23 mouse cellular contexts compared by ENCODE assay signal in the genomic region with DNA sequence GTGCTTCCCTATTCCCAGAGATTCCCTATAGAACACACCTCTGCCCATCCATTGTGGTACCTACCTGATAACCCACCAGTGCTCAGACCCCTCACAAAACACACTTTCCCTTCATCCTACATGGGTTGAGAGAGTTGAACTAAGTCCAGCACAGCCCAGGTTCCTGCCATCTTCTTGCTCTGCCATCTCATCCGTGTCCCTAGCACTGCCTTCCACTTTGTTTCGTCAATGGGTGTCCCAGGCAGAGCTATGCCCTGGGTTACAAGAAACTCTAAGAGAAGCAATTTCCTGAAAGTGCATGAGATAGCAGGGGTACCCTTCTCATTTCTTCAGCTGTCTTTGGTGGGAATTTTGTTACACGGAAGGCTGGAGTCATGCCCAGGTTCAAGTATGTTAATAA. TPM values are rescaled to one million over a fixed set of nuclear protein-coding genes. Genes with fewer than 3 reads are reported as not detected.
DNase-seq lines count a peak whose midpoint lies in the region; ATAC-seq lines count a peak whose summit lies in the region.
"Had no signal": no experiment of that assay in that cellular context is flagged by ENCODE, and none has a peak within 500 bp of the region (broad histone marks: within the 10 kb centered on the region; RNA-seq: fewer than 3 reads in every experiment).

No protein-coding gene starts in this region.

- intact Hi-C loops in heart, postnatal 14 days (cut with DNase I) = no loop called here

- DNase-seq in cerebellum, postnatal 25 days = peak; percentile 16 to 20
- DNase-seq in cerebellum, adult 8-10 months = no peak
- DNase-seq in heart, postnatal 14 days = no peak
- peak; percentile 3 for DNase-seq in midbrain, embryonic 10.5 days (ENCODE audit: low spot score)
- DNase-seq: adrenal gland, postnatal 25 days; B cell, adult 2 months; thymus, postnatal 14 days had no signal

- H3K27ac ChIP-seq in heart, embryonic 11.5 days (ENCODE audit: low read depth, low read length) = peak overlapping the region; percentile 95
- H3K27ac ChIP-seq in midbrain, embryonic 10.5 days (replicated peaks) = no peak overlapping the region
- H3K27ac ChIP-seq in midbrain, embryonic 13.5 days = no peak overlapping the region
- H3K27ac ChIP-seq in heart, embryonic 16.5 days (ENCODE audit: low read length) = peak overlapping the region; percentile 97
- H3K27ac ChIP-seq in kidney, embryonic 14.5 days (ENCODE audit: low read depth, low read length) = no peak overlapping the region
- H3K27ac ChIP-seq: kidney, postnatal 0 days; liver, embryonic 12.5 days; stomach, embryonic 15.5 days had no signal

- no peak overlapping the region for H3K9ac ChIP-seq in heart, embryonic 11.5 days (ENCODE audit: low read depth, low read length)
- H3K9ac ChIP-seq in midbrain, embryonic 13.5 days (replicated peaks) = no peak overlapping the region
- no peak overlapping the region for H3K9ac ChIP-seq in heart, embryonic 16.5 days (ENCODE audit: low read length)
- H3K9ac ChIP-seq in kidney, embryonic 14.5 days (ENCODE audit: low read depth, low read length) = no peak overlapping the region
- H3K9ac ChIP-seq: hindbrain, embryonic 15.5 days; liver, embryonic 12.5 days; lung, embryonic 14.5 days; midbrain, embryonic 12.5 days; stomach, embryonic 15.5 days had no signal

- no peaks in the 10 kb centered on the region for H3K36me3 ChIP-seq in heart, embryonic 11.5 days (ENCODE audit: control insufficient read depth, insufficient read depth, low read length)
- no peaks in the 10 kb centered on the region for H3K36me3 ChIP-seq in midbrain, embryonic 10.5 days
- H3K36me3 ChIP-seq in midbrain, embryonic 13.5 days = no peaks in the 10 kb centered on the region
- no peaks in the 10 kb centered on the region for H3K36me3 ChIP-seq in heart, embryonic 16.5 days (ENCODE audit: control insufficient read depth, insufficient read depth)
- no peaks in the 10 kb centered on the region for H3K36me3 ChIP-seq in kidney, embryonic 14.5 days (ENCODE audit: control insufficient read depth, insufficient read depth, low read length)
- H3K36me3 ChIP-seq: hindbrain, embryonic 15.5 days; liver, embryonic 12.5 days; midbrain, embryonic 12.5 days; stomach, embryonic 15.5 days had no signal

- H3K4me2 ChIP-seq in heart, embryonic 11.5 days = no peak overlapping the region
- H3K4me2 ChIP-seq in midbrain, embryonic 13.5 days (replicated peaks) = no peak overlapping the region
- no peak overlapping the region for H3K4me2 ChIP-seq in heart, embryonic 16.5 days (ENCODE audit: low read depth, low read length)
- no peak overlapping the region for H3K4me2 ChIP-seq in kidney, embryonic 14.5 days (replicated peaks; ENCODE audit: low read depth, low read length)
- H3K4me2 ChIP-seq: hindbrain, embryonic 15.5 days; liver, embryonic 12.5 days; lung, embryonic 14.5 days; midbrain, embryonic 12.5 days; stomach, embryonic 15.5 days had no signal

- WGBS in heart, embryonic 11.5 days (ENCODE audit: insufficient replicate concordance) = 90% methylated on average over 3 of the region's 3 CpGs
- 93% methylated on average over 3 of the region's 3 CpGs for WGBS in midbrain, embryonic 10.5 days
- WGBS in midbrain, embryonic 13.5 days = 91% methylated on average over 3 of the region's 3 CpGs
- WGBS in heart, embryonic 16.5 days = 91% methylated on average over 3 of the region's 3 CpGs
- WGBS in kidney, embryonic 14.5 days = 95% methylated on average over 3 of the region's 3 CpGs

- H3K27me3 ChIP-seq in heart, embryonic 11.5 days (ENCODE audit: control insufficient read depth, insufficient read depth, low read length) = no peaks in the 10 kb centered on the region
- no peaks in the 10 kb centered on the region for H3K27me3 ChIP-seq in midbrain, embryonic 10.5 days (ENCODE audit: low read depth, poor library complexity, severe bottlenecking)
- H3K27me3 ChIP-seq in midbrain, embryonic 13.5 days = no peaks in the 10 kb centered on the region
- no peaks in the 10 kb centered on the region for H3K27me3 ChIP-seq in heart, embryonic 16.5 days (ENCODE audit: control insufficient read depth, insufficient read depth, low read length)
- no peaks in the 10 kb centered on the region for H3K27me3 ChIP-seq in kidney, embryonic 14.5 days (ENCODE audit: control insufficient read depth, insufficient read depth, low read length)
- H3K27me3 ChIP-seq: hindbrain, embryonic 15.5 days; liver, embryonic 12.5 days; midbrain, embryonic 12.5 days; stomach, embryonic 15.5 days had no signal

- no peak for ATAC-seq in heart, embryonic 11.5 days (replicated peaks; ENCODE audit: insufficient number of reproducible peaks, low FRiP score, low TSS enrichment)
- no peak for ATAC-seq in midbrain, embryonic 13.5 days
- no peak for ATAC-seq in heart, embryonic 16.5 days (replicated peaks; ENCODE audit: extremely low read depth, insufficient read depth, low FRiP score)
- ATAC-seq in kidney, embryonic 14.5 days (ENCODE audit: low FRiP score, low TSS enrichment) = no peak
- ATAC-seq: intestine, postnatal 0 days; liver, embryonic 12.5 days had no signal

- H3K9me3 ChIP-seq in heart, embryonic 11.5 days (replicated peaks; ENCODE audit: control insufficient read depth, low read length) = peaks cover 7% of the 10 kb centered on the region
- H3K9me3 ChIP-seq in midbrain, embryonic 10.5 days (replicated peaks) = peaks cover 13% of the 10 kb centered on the region
- peaks cover 10% of the 10 kb centered on the region; the same call in 1 of the 2 replicates for H3K9me3 ChIP-seq in midbrain, embryonic 13.5 days
- H3K9me3 ChIP-seq in heart, embryonic 16.5 days (replicated peaks; ENCODE audit: control insufficient read depth, low read length) = peaks cover 9% of the 10 kb centered on the region
- H3K9me3 ChIP-seq in kidney, embryonic 14.5 days (ENCODE audit: control insufficient read depth, low read length) = peaks cover 6% of the 10 kb centered on the region; the same call in 1 of the 2 replicates
- H3K9me3 ChIP-seq: liver, embryonic 12.5 days; stomach, embryonic 15.5 days had no signal

- no peak overlapping the region for H3K4me3 ChIP-seq in heart, embryonic 11.5 days (ENCODE audit: low read depth, low read length)
- H3K4me3 ChIP-seq in midbrain, embryonic 10.5 days = no peak overlapping the region
- H3K4me3 ChIP-seq in midbrain, embryonic 13.5 days (replicated peaks) = no peak overlapping the region
- H3K4me3 ChIP-seq in heart, embryonic 16.5 days (ENCODE audit: low read length) = no peak overlapping the region
- no peak overlapping the region for H3K4me3 ChIP-seq in kidney, embryonic 14.5 days (ENCODE audit: low read length)
- H3K4me3 ChIP-seq: erythroblast, embryonic 14.5 days; hindbrain, embryonic 15.5 days; liver, embryonic 12.5 days; midbrain, embryonic 12.5 days; stomach, embryonic 15.5 days had no signal

- H3K4me1 ChIP-seq in heart, embryonic 11.5 days (ENCODE audit: control insufficient read depth, insufficient read depth, low read length) = peaks cover 11% of the 10 kb centered on the region; the same call in 1 of the 2 replicates
- peaks cover 42% of the 10 kb centered on the region for H3K4me1 ChIP-seq in midbrain, embryonic 10.5 days
- peaks cover 43% of the 10 kb centered on the region for H3K4me1 ChIP-seq in midbrain, embryonic 13.5 days (replicated peaks)
- peaks cover 26% of the 10 kb centered on the region for H3K4me1 ChIP-seq in heart, embryonic 16.5 days (ENCODE audit: control insufficient read depth, insufficient read depth, low read length)
- 0 out of 2 replicates have a peak, but pooled peaks cover 7% of the 10 kb centered on the region for H3K4me1 ChIP-seq in kidney, embryonic 14.5 days (ENCODE audit: control insufficient read depth, insufficient read depth, low read length)
- H3K4me1 ChIP-seq: liver, embryonic 12.5 days had no signal

RNA-seq across cellular contexts. Expression of a gene that starts 33.0 kb away (rescaled TPM):
- not detected in 2 replicates for polyA plus RNA-seq in heart, embryonic 11.5 days (2014; fragmentation: Nextera tagmentation; extraction: Ambion mirVana)
- under 1 TPM; 0.15 to 0.79 TPM for total RNA-seq in heart, postnatal 14 days (2021)
- not detected in 2 replicates for polyA plus RNA-seq in midbrain, embryonic 10.5 days (2016; fragmentation: Nextera tagmentation; extraction: Ambion mirVana)
- 0.28 and 0.46 TPM in 2 replicates for polyA plus RNA-seq in midbrain, embryonic 13.5 days (2015; fragmentation: Nextera tagmentation; extraction: Ambion mirVana)
- polyA plus RNA-seq in heart, embryonic 16.5 days (2015; fragmentation: Nextera tagmentation; extraction: Ambion mirVana) = 0.24 and 0.28 TPM in 2 replicates
- polyA plus RNA-seq in kidney, embryonic 14.5 days (2014; fragmentation: Nextera tagmentation; extraction: Ambion mirVana) = not detected in 2 replicates
- total RNA-seq: adrenal gland, postnatal 25 days; common myeloid progenitor, adult 5-6 weeks had no signal
- polyA plus RNA-seq: embryonic facial prominence, embryonic 11.5 days; erythroblast, embryonic 14.5 days; intestine, postnatal 0 days; limb, embryonic 11.5 days; liver, embryonic 12.5 days; lung, embryonic 14.5 days; midbrain, embryonic 12.5 days; neural tube, embryonic 11.5 days; stomach, embryonic 15.5 days had no signal

Comparison
In these comparisons a context has a peak if more than half of its experiments do, and no peak if none do; other contexts are left out.
1. DNase-seq: peak in cerebellum, postnatal 25 days (2 of 2) and midbrain, embryonic 10.5 days (single experiment); none in cerebellum, adult 8-10 months (single experiment) and heart, postnatal 14 days (0 of 2).
2. H3K27ac ChIP-seq: peak in heart, embryonic 11.5 days (single experiment) and heart, embryonic 16.5 days (single experiment); none in midbrain, embryonic 10.5 days (single experiment), midbrain, embryonic 13.5 days (single experiment) and kidney, embryonic 14.5 days (single experiment).